Mouse (Mus musculus) testis, adult 2 months (tissue): Measurements from ENCODE around the gene Gas8. TPM values are rescaled to one million over a fixed set of nuclear protein-coding genes. Genes with fewer than 3 reads are reported as not detected.
A peak's percentile ranks its signal among the peaks of the same experiment; 100 is the strongest.

Experiments
- H3K27ac ChIP-seq: fragments of 200-500 bp; 2 replicates; pipeline ENCODE4 v1.5.1; 2012; ENCODE audit warnings: low read depth, low read length; ENCODE audit not compliant: control insufficient read depth, insufficient read depth
- H3K27me3 ChIP-seq: fragments of 200-500 bp; 2 replicates; pipeline ENCODE4 v1.6.1; 2012; ENCODE audit warnings: mild to moderate bottlenecking, low read length, moderate library complexity; ENCODE audit not compliant: control insufficient read depth, insufficient read depth
- H3K36me3 ChIP-seq: fragments of 200-500 bp; 2 replicates; pipeline ENCODE4 v1.6.1; 2012; ENCODE audit warnings: mild to moderate bottlenecking, low read length; ENCODE audit not compliant: control insufficient read depth, insufficient read depth
- H3K4me1 ChIP-seq: fragments of 200-500 bp; 2 replicates; pipeline ENCODE4 v1.6.1; 2012; ENCODE audit warnings: low read length; ENCODE audit not compliant: control insufficient read depth, insufficient read depth
- H3K4me3 ChIP-seq: fragments of 200-500 bp; 2 replicates; pipeline ENCODE4 v1.5.1; 2012; ENCODE audit warnings: low read depth, mild to moderate bottlenecking, low read length, moderate library complexity, mixed read lengths; ENCODE audit not compliant: control insufficient read depth
- CTCF ChIP-seq: fragments of 200-500 bp; IDR thresholded peaks from 2 replicates; pipeline ENCODE4 v1.5.1; 2012; ENCODE audit warnings: low read depth, mild to moderate bottlenecking, inconsistent platforms, low read length, moderate library complexity; ENCODE audit not compliant: control insufficient read depth, insufficient read depth, insufficient replicate concordance
- POLR2A ChIP-seq: fragments of 200-500 bp; IDR thresholded peaks from 2 replicates; pipeline ENCODE4 v1.6.1; 2012; ENCODE audit warnings: low read depth, mild to moderate bottlenecking, inconsistent platforms, low read length, moderate library complexity; ENCODE audit not compliant: control insufficient read depth
- polyA plus RNA-seq: library from polyadenylated mRNA; depleted of rRNA; stranded (reverse); fragments of >200 nt; gene quantifications from 2 replicates; pipeline ENCODE4 v1.2.3, GENCODE M21; 2012

Gene Gas8
- polyA plus RNA-seq, 1 experiment = 54.7 TPM

DNA sequence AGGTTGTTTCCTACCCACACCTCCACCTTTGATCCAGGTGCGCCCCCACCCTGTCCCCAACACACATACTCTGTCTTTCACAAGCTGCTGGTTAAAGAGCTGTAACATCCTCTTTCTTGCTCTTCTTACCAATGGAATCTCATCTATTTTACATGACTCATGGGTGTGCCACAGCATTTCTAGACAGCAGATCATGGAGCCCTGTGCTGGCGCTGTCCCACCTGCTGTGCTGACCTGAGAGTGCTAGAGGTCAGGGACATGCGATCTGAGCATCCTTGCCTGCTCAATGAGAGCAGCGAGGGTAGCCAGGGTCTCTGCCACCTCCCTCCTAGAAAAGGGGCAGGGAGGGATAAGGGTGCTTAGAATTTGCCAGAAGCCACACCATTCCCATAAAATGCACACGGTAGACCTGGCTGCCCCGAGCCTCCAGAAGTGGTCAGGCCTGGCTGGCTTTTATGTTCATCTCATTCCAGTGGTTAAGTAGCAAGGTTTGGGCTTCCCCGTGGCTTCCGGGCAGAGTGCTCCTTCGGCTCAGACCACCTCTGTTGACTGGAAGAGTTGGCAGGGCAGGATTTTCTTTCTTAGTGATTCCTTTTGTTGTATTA, 13.9 kb upstream of the Gas8 start:
- TF ChIP-seq POLR2A (0 out of 2 replicates have a peak, but pooled peaks have one; percentile 9), CTCF (no peak)

DNA sequence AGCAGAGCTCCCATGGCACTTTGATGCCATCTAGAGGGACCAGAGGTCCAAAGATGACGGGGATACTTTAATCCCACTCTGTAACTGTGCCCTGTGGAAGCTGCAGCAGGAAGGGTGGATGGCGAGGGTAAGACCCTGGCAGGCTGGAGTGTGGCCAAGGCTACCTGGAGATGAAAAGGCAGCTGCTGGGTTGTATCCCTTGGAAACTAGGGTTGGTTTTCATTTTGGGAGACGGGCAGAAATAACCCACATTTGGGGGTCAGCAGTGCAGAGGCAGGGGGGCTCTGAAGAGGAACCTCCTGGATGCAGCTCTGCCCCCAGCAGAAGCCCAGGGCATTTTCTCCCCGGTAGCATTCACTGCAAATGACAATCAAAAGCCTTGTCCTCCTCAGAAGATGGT, 13.4 kb upstream of the Gas8 start:
- no peak overlapping the region for H3K4me3 ChIP-seq
- no peaks in the 10 kb centered on the region for H3K36me3 ChIP-seq
- H3K4me1 ChIP-seq = no peaks in the 10 kb centered on the region
- no peak for TF ChIP-seq CTCF
- no peak overlapping the region for H3K27ac ChIP-seq
- H3K27me3 ChIP-seq = no peaks in the 10 kb centered on the region

More for the DNA sequence above, 13.9 kb upstream of the Gas8 start:
- H3K4me3 ChIP-seq = no peak overlapping the region
- H3K27me3 ChIP-seq = no peaks in the 10 kb centered on the region
- H3K27ac ChIP-seq = no peak overlapping the region
- H3K4me1 ChIP-seq = no peaks in the 10 kb centered on the region
- no peaks in the 10 kb centered on the region for H3K36me3 ChIP-seq

DNA sequence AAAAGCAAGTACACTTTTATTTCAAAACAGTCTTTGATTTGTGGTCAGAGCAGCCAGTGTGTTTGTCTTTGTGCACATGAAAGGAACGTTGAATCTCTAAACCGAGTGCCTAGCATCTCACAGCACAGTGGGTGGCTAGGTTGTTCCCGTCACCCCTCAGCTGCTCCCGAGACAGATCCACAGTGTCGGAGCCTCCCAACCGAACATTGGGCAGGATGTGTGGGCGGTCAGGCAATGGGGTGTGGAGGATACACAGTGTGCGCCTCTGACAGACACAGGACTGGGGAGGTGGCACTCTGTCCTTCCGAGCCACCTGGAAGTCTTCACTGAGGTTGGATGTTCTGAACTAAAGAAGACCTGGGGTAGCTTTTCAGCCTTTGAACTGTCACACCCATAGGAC, 12.9 kb upstream of the Gas8 start:
- Histone ChIP-seq H3K4me1 (no peaks in the 10 kb centered on the region), H3K27ac (no peak overlapping the region), H3K27me3 (no peaks in the 10 kb centered on the region), H3K36me3 (no peaks in the 10 kb centered on the region), H3K4me3 (no peak overlapping the region)
- TF ChIP-seq POLR2A (no peak), CTCF (no peak)

DNA sequence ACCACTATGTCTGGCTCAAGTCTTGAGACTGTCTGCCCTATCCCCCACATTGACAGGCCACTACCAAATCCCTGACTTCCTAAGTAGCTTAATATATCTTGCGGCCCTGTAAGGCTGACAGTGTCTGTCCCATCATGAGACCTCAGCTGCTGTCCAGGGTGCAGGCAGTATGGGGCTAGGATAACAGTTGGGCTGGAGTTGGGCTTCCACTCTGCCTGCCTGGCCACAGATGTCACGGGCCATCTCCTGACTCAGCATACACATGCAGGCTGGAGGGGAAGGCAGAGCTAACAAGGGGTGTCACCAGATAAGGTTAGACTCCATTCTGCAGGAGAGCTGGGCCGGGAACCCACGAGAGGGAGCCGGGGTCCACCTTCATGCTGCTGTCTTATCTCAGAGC, 11.5 kb upstream of the Gas8 start:
- Histone ChIP-seq H3K4me1 (no peaks in the 10 kb centered on the region), H3K4me3 (no peak overlapping the region), H3K27me3 (no peaks in the 10 kb centered on the region), H3K36me3 (no peaks in the 10 kb centered on the region), H3K27ac (no peak overlapping the region)
- TF ChIP-seq POLR2A = no peak

DNA sequence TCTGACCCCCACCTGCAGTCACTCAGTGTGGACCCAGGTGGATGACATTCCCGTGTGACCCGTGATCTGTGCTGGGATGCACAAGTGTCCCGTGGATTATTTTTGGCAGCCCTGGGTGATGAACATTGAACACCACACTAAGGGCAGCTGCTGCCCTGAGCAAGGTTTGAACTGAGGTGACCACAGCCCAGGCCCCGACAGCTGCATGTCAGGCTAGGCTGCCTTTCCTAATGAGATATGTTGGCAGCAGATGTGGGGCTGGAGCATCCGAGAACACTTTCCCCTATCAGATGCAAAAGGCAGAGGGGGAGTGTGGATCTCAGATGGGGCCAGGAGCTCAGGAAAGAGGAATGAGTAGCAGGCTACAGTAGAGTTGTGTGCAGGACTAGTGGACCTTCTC, 7.8 kb upstream of the Gas8 start:
- no peak for TF ChIP-seq POLR2A
- no peak for TF ChIP-seq CTCF
- H3K27me3 ChIP-seq = no peaks in the 10 kb centered on the region; the same call in 1 of the 2 replicates
- H3K4me1 ChIP-seq = peaks cover 10% of the 10 kb centered on the region
- no peak overlapping the region for H3K27ac ChIP-seq
- no peak overlapping the region for H3K4me3 ChIP-seq
- H3K36me3 ChIP-seq = no peaks in the 10 kb centered on the region

DNA sequence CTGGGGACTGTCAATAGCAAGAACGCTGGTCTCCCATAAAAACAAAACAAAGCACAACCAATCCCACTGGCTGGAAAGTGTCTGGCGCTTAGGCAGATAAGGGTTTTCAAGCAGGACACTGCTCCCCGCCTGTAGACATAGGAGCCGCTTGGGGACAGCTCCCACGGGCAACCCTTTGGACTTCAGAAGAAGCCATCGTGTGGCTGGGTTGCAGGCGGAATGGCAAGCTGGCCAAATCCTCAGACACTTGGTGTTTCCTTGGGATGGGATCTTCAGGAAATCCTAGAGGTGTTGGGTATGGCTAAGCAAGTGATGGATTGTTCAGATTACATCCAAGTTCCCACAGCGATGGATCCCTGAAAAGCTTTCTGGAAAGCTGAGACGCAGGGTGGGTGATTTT, 4.5 kb upstream of the Gas8 start:
- peak overlapping the region; percentile 77 for H3K4me3 ChIP-seq
- H3K27ac ChIP-seq = no peak overlapping the region

DNA sequence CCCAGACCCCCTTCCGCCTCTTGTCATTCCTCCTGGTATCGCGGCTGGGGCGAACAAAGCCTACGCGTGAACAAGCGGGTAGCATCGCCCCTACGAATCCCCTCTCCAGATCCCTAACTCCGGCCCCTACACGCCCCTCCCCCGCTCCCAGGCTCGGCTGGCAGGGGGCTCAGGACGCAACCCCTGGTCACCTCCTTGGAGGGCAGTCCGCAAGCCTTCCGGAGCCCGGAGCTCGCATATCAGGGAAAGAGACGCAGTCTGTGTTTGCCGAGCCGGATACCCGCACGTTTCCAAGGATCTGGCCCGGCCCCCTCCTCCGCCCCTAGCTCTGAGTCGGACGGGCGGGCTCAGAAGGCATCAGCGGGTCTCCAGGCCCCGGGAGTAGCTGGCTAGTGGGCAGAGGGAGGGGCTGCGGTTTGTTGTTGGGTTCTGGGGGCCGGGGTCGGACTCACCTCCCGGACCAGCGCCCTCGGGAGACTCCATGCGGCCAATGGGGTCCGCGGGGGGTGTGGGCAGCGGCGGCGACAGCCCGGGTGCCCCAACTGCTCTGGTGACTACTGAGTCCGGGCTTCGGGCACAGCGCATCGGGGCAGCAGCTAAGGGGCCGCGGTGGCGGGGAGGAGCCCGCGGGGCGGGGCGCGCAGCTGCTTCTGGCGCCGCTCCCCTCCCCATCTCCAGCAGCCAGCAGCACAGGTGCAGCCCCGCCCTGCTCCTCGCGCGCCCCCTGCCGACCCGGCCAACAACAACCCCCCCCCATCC, 3.7 kb upstream of the Gas8 start, which contains the start of gene Dbndd1:
Dbndd1 (minus strand) TSS at position 683 of the 759 bp plus-strand sequence.
- peaks cover 24% of the 10 kb centered on the region for H3K4me1 ChIP-seq
- no peaks in the 10 kb centered on the region for H3K36me3 ChIP-seq
- TF ChIP-seq POLR2A (no peak), CTCF (no peak)
- H3K27ac ChIP-seq = no peak within 1 kb of the TSS; the same call in 1 of the 2 replicates
- H3K27me3 ChIP-seq = no peaks in the 10 kb centered on the region; the same call in 1 of the 2 replicates
- H3K4me3 ChIP-seq = peak within 1 kb of the TSS; percentile 77

More for the DNA sequence above, 4.5 kb upstream of the Gas8 start:
- no peaks in the 10 kb centered on the region; the same call in 1 of the 2 replicates for H3K27me3 ChIP-seq
- no peaks in the 10 kb centered on the region for H3K36me3 ChIP-seq
- peaks cover 18% of the 10 kb centered on the region for H3K4me1 ChIP-seq
- TF ChIP-seq POLR2A (no peak), CTCF (no peak)
